Mouse (Mus musculus) spleen, adult 18-20 months (tissue): ENCODE measurements at regions not wholly inside any gene's neighbourhood (a gene's known extent, or its start where the extent isn't known, plus 50 kb on each side); places are given as distances from the start of the nearest gene placed in this dataset.

ENCODE experiments used
- DNase-seq, 2 experiments: peaks; one replicate each; pipeline ENCODE4 v3.0.0; 2022; ENCODE audit warnings: mixed read lengths in 2 of 2

- no peak for DNase-seq
Observed at GRCm38 (mm10) chr12:52622398-52622797, 76.8 kb upstream of the Akap6 start.

- DNase-seq, result no peak
Observed at GRCm38 (mm10) chr12:52623416-52624108, 75.6 kb upstream of the Akap6 start.

GRCm38 (mm10) chr12:52624871-52625270, 74.3 kb upstream of the Akap6 start:
- DNase-seq, result no peak

GRCm38 (mm10) chr12:52628771-52629170, 70.4 kb upstream of the Akap6 start:
- no peak for DNase-seq

GRCm38 (mm10) chr12:52635121-52635878, 63.9 kb upstream of the Akap6 start:
- DNase-seq, result no peak

GRCm38 (mm10) chr12:52636186-52636881, 62.8 kb upstream of the Akap6 start:
- DNase-seq, result no peak

GRCm38 (mm10) chr12:52636920-52637319, 62.3 kb upstream of the Akap6 start:
- no peak for DNase-seq

- peak in 1 of 2 experiments; percentile 25 for DNase-seq
Observed at GRCm38 (mm10) chr12:52637506-52638249, 61.5 kb upstream of the Akap6 start.

GRCm38 (mm10) chr12:52638461-52638860, 60.7 kb upstream of the Akap6 start:
- DNase-seq, result no peak

GRCm38 (mm10) chr12:52644059-52644458, 55.1 kb upstream of the Akap6 start:
- no peak for DNase-seq
